Mouse (Mus musculus) cerebellum, adult 2 months (tissue): ENCODE measurements around the gene Lypd4. TPM values are rescaled to one million over a fixed set of nuclear protein-coding genes. Genes with fewer than 3 reads are reported as not detected.
"Not testable (repeated sequence)": the region's sequence is repeated elsewhere in the genome, so short reads cannot be mapped to it uniquely, and the experiment has no call there.

Source experiments
- DNase-seq, 2 experiments: peaks; one replicate each; pipeline ENCODE4 v3.0.0; 2021
- H3K27ac ChIP-seq: fragments of 200-500 bp; 2 replicates; pipeline ENCODE4 v1.5.1; 2012; ENCODE audit warnings: low read length, control low read depth, inconsistent platforms; ENCODE audit not compliant: insufficient read depth
- H3K27me3 ChIP-seq: fragments of 200-500 bp; 2 replicates; pipeline ENCODE4 v1.6.1; 2012; ENCODE audit warnings: inconsistent platforms, mild to moderate bottlenecking, low read length, moderate library complexity; ENCODE audit not compliant: control insufficient read depth, insufficient read depth
- H3K4me1 ChIP-seq: fragments of 200-500 bp; 2 replicates; pipeline ENCODE4 v1.6.1; 2011; ENCODE audit warnings: low read length; ENCODE audit not compliant: control insufficient read depth, insufficient read depth
- H3K4me3 ChIP-seq: fragments of 200-500 bp; replicated peaks from 2 replicates; pipeline ENCODE3; 2011; ENCODE audit warnings: mild to moderate bottlenecking, low read depth, low read length, control low read depth; ENCODE audit not compliant: insufficient read depth
- CTCF ChIP-seq: fragments of 200-500 bp; IDR thresholded peaks from 2 replicates; pipeline ENCODE4 v1.5.1; 2011; ENCODE audit warnings: low read depth, mild to moderate bottlenecking, control low read depth, low read length, moderate library complexity, borderline replicate concordance; ENCODE audit not compliant: insufficient read depth
- POLR2A ChIP-seq: fragments of 200-500 bp; IDR thresholded peaks from 2 replicates; pipeline ENCODE4 v1.6.1; 2011; ENCODE audit warnings: low read length, control low read depth, borderline replicate concordance; ENCODE audit not compliant: insufficient read depth
- WGBS: fragments of 180-500 bp; shearing (Covaris S2); methylation state at CpG from one replicate; pipeline ENCODE4 v1.1.7; 2018; 5-methylcytosine and 5-hydroxymethylcytosine counted together
- polyA plus RNA-seq: library from polyadenylated mRNA; depleted of rRNA; stranded (reverse); fragments of >200 nt; gene quantifications from 2 replicates; pipeline ENCODE4 v1.2.3, GENCODE M21; 2012; rRNA removed

The Lypd4 gene
- polyA plus RNA-seq, 1 experiment, result not detected

DNA sequence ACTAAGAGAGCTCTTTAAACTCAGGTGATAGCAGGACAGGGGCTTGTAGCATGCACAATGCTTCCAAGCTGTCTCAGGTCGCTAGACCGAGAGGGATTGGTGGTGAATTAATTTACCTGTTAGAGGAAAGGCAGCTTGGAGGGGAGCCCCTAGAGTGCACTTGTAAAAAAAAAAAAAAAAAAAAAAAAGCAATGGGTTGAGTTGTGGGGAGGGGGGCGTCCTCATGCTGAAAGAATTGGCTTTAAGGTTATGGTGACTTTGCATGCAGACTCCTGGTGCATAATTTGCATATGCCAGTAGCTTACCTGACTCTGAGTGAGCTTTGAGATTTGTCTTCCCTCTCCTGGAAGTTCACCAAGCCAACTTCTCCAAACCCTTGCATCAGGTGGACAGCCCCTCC, 29.4 kb downstream of the Lypd4 start:
- Histone ChIP-seq H3K4me3 (no peak overlapping the region), H3K27ac (no peak overlapping the region), H3K27me3 (no peaks in the 10 kb centered on the region), H3K4me1 (no peaks in the 10 kb centered on the region)
- no peak for DNase-seq
- 68% methylated on average over 3 of the region's 3 CpGs for WGBS
- no peak for TF ChIP-seq CTCF
- TF ChIP-seq POLR2A, result no peak

GRCm38 (mm10) chr7:24839410-24839808, 30.3 kb downstream of the Lypd4 start:
- WGBS, result 81% methylated on average over 8 of the region's 8 CpGs
- TF ChIP-seq POLR2A (no peak), CTCF (no peak)
- DNase-seq, result no peak
- H3K4me3 ChIP-seq, result no peak overlapping the region
- H3K27me3 ChIP-seq, result no peaks in the 10 kb centered on the region
- no peak overlapping the region for H3K27ac ChIP-seq
- H3K4me1 ChIP-seq, result no peaks in the 10 kb centered on the region

DNA sequence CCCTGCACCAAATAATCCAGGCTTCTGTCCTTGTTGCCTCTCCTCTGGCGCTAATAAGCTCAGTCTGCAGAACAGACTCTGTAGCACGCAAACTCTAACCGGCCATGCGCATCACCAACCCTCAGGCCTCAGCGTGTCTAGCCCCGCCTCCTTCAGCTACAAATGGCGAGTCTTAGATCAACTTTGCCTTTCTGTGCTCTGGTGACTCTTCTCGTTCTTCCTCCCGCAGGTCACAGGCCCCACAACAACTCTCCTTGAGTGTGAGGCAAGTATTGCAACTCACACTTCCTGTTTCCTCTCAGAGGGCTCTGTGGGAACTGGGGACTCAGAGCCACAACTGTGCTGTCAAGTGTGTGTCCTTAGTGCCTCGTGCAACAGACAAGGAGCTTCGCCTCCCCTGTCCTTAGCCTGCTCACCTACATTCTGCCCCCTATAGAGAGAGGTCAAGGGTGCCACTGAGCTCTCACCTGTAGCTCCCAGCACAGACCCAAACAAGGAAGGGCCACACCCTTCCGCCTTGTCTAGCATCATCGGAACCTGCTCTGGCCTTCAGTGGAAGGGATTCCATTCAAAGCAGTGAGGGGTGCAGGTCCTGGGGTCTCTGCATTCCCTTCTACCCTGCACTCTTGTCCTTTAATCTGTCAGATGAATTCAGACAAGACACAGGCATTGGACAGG, 30.9 kb downstream of the Lypd4 start:
- not testable (repeated sequence) for H3K27me3 ChIP-seq, H3K4me3 ChIP-seq, H3K4me1 ChIP-seq, DNase-seq, H3K27ac ChIP-seq
- WGBS, result 46% methylated on average over 13 of the region's 13 CpGs

GRCm38 (mm10) chr7:24827181-24827580, 42.6 kb downstream of the Lypd4 start:
- peak; percentile 73 to 90 for DNase-seq
- peaks cover 12% of the 10 kb centered on the region for H3K4me1 ChIP-seq
- TF ChIP-seq POLR2A, result no peak
- TF ChIP-seq CTCF, result no peak
- H3K27me3 ChIP-seq, result no peaks in the 10 kb centered on the region
- no peak overlapping the region for H3K4me3 ChIP-seq
- peak overlapping the region; percentile 59; the same call in 1 of the 2 replicates for H3K27ac ChIP-seq
- WGBS, result 24% methylated on average over 4 of the region's 4 CpGs

GRCm38 (mm10) chr7:24824452-24824851, 45.3 kb downstream of the Lypd4 start:
- DNase-seq, result peak in 1 of 2 experiments; percentile 8
- H3K4me3 ChIP-seq, result no peak overlapping the region
- WGBS, result 40% methylated on average over 7 of the region's 7 CpGs
- peaks cover 12% of the 10 kb centered on the region for H3K4me1 ChIP-seq
- TF ChIP-seq POLR2A (no peak), CTCF (no peak)
- no peak overlapping the region for H3K27ac ChIP-seq
- no peaks in the 10 kb centered on the region for H3K27me3 ChIP-seq

DNA sequence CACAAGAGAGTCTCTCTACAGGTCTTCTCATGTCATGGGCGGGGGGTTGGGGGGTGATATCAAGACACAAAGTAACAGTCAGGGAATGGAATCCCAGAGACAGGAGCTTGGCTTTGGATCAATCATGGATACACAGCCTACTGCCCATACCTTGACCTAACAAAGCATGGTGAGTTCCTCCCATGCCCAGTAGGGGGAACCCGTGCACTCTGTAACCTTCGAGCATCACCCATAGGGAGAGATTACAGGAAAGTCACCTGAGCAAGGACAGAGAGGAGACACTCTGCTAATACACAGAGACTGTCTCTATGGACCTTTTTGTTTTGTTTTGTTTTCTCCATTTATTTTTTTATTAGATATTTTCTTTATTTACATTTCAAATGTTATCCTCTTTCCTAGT, 52.2 kb downstream of the Lypd4 start:
- Histone ChIP-seq H3K27me3 (no peaks in the 10 kb centered on the region), H3K27ac (no peak overlapping the region), H3K4me1 (no peaks in the 10 kb centered on the region), H3K4me3 (no peak overlapping the region)
- TF ChIP-seq POLR2A (no peak), CTCF (peak; percentile 97)
- 1% methylated on average over 3 of the region's 3 CpGs for WGBS
- DNase-seq, result peak; percentile 87 to 94

Other genes starting within 250 kb of the Lypd4 start
- gene Lypd3, start 233.4 kb downstream of the Lypd4 start, polyA plus RNA-seq, result 0.08 TPM in 1 of 2 replicates, not detected in the other
- gene Tex101, start 193.3 kb downstream of the Lypd4 start, polyA plus RNA-seq, result not detected in 2 replicates
- not detected in 2 replicates for gene BC049730, start 160.7 kb downstream of the Lypd4 start, polyA plus RNA-seq
- gene Gm4763, start 143.0 kb downstream of the Lypd4 start, polyA plus RNA-seq, result not detected in 2 replicates
- gene Cd177, start 109.6 kb downstream of the Lypd4 start, polyA plus RNA-seq, result 0.11 and 0.17 TPM in 2 replicates
- gene Ceacam10, start 92.7 kb downstream of the Lypd4 start, polyA plus RNA-seq, result 0.29 and 0.30 TPM in 2 replicates
- 4.8 and 6.4 TPM in 2 replicates for gene Gm9844, start 7.7 kb downstream of the Lypd4 start, polyA plus RNA-seq
- not detected in 2 replicates for gene Dmrtc2, start 116 bp upstream of the Lypd4 start, polyA plus RNA-seq
- gene Rps19, start 14.4 kb upstream of the Lypd4 start, polyA plus RNA-seq, result 282 and 314 TPM in 2 replicates
- gene Cd79a, start 27.4 kb upstream of the Lypd4 start, polyA plus RNA-seq, result 0.85 and 1.1 TPM in 2 replicates
- gene Arhgef1, start 33.0 kb upstream of the Lypd4 start, polyA plus RNA-seq, result 162 and 173 TPM in 2 replicates
- gene Gm4881, start 74.6 kb upstream of the Lypd4 start, polyA plus RNA-seq, result 1.00 and 1.4 TPM in 2 replicates
- 637 and 648 TPM in 2 replicates for gene Rabac1, start 102.8 kb upstream of the Lypd4 start, polyA plus RNA-seq
- gene Atp1a3, start 136.0 kb upstream of the Lypd4 start, polyA plus RNA-seq, result 1,466 and 1,473 TPM in 2 replicates
- 74.6 and 77.4 TPM in 2 replicates for gene Grik5, start 202.4 kb upstream of the Lypd4 start, polyA plus RNA-seq
- 44.3 and 45.7 TPM in 2 replicates for gene Zfp574, start 202.6 kb upstream of the Lypd4 start, polyA plus RNA-seq